Mouse (Mus musculus) layer of hippocampus, adult 11-12 months (tissue): ENCODE measurements around the gene Tsfm.
A peak's percentile ranks its signal among the peaks of the same experiment; 100 is the strongest.

Experiments
- DNase-seq: peaks from one replicate; pipeline ENCODE4 v3.0.0; 2022; ENCODE audit warnings: low spot score

Tsfm gene

GRCm38 (mm10) chr10:126962271-126962965 lies 68.2 kb downstream of the Tsfm start:
- no peak for DNase-seq

- DNase-seq, result peak; percentile 66
Measured at GRCm38 (mm10) chr10:126961757-126962156, 68.9 kb downstream of the Tsfm start.
